Mouse (Mus musculus) urinary bladder, postnatal 36 days (tissue): ENCODE data around the gene Nek2.

ENCODE experiments used
- DNase-seq, 2 experiments: peaks; one replicate each; pipeline ENCODE4 v3.0.0; 2022; ENCODE audit warnings: low spot score in 2 of 2, mixed read lengths in 1 of 2

Nek2 gene

DNA sequence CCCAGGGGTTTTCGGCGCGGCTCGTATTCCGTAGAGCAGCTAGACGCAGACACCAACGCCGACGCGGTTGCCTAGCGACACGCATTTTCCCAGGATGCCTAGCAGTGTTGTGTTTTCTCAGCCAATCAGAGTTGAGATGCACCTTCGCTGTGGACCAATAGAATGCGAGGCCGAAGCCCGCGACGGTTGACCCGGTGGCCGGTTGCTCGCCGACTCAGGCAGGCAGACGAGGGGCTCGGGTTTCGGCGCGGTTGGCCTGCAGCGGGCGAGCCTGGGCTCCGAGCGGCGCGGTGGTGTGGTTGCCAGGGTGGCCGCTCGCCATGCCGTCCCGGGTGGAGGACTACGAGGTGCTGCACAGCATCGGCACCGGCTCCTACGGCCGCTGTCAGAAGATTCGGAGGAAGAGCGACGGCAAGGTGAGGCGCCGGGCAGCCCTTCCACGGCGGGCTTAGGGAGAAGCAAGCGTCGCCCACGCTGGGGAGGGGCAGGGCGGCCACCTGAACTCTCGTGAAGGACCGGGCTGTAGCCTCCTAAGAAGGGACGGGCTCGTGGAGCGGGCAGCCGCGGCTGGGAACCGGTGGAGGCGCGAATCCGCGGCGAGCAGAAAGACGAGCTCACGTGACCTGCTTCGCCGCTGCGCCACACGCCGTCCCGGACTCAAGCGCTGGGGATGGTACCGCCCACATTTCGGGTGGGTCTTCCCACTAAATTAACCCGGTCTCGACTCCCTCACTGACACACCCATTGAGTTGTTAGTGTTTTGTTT, at the start of gene Nek2:
TSS of gene Nek2 (plus strand) at position 119 of the 766 bp plus-strand sequence.
- peak; percentile 90 to 95 for DNase-seq

DNA sequence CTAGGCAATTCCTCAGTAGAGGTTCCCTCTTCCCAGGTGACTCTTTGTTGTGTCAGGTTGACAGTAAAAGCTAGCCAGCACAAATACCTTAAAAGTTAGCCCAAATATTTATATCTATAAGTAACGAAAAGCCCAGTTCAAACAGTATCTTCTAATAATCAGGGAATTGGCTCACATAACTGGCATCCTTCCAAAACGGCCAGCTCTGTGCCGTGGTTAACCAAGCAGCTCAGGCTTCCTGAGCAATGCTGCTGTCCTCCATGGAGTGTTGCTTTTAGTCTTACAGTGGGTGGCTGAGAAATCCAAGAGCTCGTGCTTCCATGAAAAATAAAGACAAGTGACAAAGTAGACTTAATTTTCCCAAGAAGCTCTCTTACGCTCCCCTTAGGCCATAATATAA, 47.1 kb upstream of the Nek2 start:
- DNase-seq, result no peak

DNA sequence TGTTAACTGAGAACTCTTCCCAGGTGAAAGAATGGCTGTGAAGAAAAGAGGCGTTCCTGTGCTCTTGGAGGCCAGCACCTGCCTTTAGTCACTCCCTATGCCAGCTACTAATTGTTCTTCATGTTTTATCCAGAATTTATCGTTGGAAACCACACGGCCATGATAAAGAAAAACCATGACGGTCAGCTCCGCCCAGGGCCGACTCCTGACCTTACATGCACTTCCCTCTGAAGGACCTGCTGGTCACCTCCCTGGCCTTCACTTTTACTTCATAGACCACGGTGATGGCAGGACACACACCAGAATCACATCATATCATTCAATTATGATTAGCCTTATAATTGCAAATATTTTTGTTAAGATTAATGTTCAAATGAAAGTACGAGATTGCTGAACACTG, 46.1 kb upstream of the Nek2 start:
- no peak for DNase-seq

DNA sequence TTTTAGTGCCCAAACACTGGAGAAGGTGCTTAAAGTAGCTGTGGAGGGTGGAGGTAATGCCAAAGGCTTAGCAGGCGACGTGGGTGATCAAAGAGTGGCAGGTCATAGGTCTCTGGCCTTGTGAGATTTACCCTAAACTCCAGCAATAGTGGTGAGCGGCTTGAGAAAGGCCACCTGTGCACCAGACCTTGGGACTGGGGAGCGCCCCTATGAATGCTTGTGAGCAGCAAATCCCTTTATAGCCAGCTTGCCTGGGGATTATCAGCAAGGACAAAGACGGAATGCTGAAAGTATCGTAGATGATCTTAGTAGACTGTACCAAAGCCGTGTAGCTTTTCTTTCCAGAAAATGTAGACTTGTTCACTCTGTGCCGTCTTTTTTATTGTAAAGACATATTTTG, 43.7 kb upstream of the Nek2 start:
- no peak for DNase-seq

DNA sequence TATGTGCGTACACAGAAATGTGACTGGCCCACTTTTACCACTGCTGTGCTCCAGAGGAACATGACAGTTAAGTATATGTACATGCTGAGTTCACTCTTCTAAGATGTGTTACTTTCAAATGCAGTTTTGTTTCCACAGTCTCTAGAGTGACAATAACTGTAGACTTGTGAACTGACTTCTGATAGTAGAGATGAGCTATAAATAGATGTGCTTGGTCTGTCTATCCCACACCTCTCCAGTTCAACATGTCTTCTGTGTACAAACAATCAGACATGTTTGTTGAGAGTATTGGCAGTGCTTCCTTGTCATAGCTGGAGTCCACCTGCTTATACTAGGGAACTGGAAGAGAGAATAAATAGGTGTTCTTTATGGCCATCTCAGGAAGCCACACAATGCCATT, 40.8 kb upstream of the Nek2 start:
- no peak for DNase-seq

GRCm38 (mm10) chr1:191785108-191785507, 36.1 kb upstream of the Nek2 start:
- DNase-seq, result no peak

DNA sequence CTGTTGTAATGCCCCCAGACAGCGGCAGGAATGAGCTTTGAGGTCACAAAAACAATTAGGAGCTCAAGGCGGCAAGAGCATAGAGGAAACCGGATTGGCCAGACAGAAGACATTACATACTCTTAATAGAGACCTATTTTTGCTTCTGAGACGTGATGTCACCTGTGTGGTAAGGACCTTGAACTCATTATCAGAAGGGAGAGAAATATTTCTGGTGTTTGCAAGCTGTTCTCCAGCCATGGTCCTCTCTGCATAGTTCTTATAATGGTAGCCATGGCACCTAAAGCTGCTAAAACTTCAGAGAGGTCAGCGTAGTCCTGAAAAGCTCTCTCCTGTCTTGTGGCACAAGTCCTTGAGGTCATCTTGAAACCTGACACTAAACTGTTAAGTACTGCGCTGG, 35.0 kb upstream of the Nek2 start:
- no peak for DNase-seq

- DNase-seq, result no peak
Observed at GRCm38 (mm10) chr1:191787379-191787778, 33.9 kb upstream of the Nek2 start.

DNA sequence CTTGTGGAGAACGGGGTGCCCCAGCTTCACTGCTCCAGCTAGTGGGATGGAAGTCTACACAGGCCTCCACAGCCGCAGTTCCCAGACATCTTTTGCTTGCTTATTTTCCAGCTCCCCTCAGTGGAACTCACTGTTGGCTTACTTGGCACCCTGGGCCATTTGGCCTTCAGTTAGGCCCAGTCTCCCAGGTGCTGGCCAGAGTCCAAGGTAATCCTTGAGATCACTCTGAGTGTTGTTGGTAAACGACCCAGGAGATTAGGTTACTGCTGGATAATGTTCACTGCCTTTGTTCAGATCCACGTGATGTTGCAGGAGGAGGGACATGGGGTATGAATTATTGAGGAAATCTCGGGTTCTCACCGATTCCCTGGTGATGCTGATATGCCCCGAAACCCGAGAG, 28.3 kb upstream of the Nek2 start:
- DNase-seq, result no peak

GRCm38 (mm10) chr1:191793888-191794532, 27.2 kb upstream of the Nek2 start:
- no peak for DNase-seq

- DNase-seq, result no peak
Observed at GRCm38 (mm10) chr1:191796238-191796896, 24.9 kb upstream of the Nek2 start.

- DNase-seq, result peak; percentile 49 to 64
Observed at GRCm38 (mm10) chr1:191802093-191802819, 19.0 kb upstream of the Nek2 start.

GRCm38 (mm10) chr1:191802820-191803655, 18.2 kb upstream of the Nek2 start:
- peak; percentile 30 to 55 for DNase-seq

DNA sequence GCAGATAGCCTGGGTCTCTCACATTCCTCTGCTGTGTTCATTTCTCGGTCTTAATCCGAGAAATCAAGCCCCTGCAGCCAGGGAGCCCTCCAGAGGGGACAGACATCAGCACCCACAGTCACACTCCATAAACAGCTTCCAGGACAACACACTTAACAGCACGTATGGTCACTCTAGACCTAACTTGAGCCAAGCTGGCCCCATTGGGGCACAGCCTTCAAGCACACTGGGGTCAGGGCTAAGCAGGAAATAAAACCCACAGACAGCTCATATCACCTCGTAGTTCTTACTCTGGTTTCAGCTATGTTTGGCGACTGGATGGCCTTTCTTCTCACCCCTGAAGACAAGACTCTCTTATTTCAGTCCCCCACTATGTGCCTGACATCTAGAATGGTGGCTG, 16.5 kb upstream of the Nek2 start:
- DNase-seq, result no peak

- DNase-seq, result no peak
Observed at GRCm38 (mm10) chr1:191805788-191806187, 15.5 kb upstream of the Nek2 start.

- no peak for DNase-seq
Observed at GRCm38 (mm10) chr1:191806740-191807139, 14.5 kb upstream of the Nek2 start.

DNA sequence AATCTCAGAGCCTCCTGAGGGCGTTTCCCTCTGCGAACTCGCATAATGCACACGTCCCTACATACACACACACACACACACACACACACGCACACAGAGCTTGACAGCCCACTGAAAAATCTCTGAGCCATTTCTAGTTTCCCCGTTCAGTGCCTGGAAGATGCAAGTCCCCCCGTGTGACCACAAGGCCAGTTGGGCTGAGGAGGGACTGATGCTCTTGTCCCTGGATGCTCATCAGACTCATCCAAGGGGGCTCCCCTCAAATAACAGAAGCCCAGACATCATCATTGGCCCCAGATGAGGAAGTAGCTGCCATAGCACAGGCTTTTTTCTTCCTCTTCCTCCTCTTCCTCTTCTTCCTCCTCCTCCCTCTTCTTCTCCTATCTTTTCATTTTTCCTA, 13.3 kb upstream of the Nek2 start:
- no peak for DNase-seq

DNA sequence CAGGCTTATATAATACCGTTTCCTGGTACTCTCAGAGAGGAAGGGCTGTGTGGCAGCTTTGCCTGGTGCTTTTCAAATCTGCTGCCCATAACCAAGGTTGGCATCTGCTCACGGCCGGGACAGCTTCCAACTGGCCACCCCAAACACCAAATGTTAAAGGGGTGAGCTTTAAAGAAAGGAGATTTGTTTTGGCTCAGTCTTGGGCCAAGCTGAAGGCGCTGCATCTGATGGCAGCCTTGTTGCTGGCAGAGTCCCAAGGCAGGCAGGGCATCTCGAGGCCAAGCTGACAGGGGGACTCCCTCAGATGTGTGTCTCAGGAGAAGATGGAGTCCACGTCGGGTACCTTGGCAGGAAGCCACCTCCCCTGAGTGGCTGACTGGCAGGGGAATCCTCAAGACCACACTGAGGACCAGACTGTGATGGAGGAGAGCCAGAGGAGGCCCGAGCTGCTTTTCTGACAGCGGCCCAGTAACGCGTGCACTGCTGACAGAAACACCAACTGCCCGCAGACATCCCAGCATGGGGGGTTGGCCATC, 12.5 kb upstream of the Nek2 start:
- no peak for DNase-seq

GRCm38 (mm10) chr1:191811774-191812173, 9.5 kb upstream of the Nek2 start:
- no peak for DNase-seq

- no peak for DNase-seq
Observed at GRCm38 (mm10) chr1:191812949-191813691, 8.1 kb upstream of the Nek2 start.
